In the genomic region with DNA sequence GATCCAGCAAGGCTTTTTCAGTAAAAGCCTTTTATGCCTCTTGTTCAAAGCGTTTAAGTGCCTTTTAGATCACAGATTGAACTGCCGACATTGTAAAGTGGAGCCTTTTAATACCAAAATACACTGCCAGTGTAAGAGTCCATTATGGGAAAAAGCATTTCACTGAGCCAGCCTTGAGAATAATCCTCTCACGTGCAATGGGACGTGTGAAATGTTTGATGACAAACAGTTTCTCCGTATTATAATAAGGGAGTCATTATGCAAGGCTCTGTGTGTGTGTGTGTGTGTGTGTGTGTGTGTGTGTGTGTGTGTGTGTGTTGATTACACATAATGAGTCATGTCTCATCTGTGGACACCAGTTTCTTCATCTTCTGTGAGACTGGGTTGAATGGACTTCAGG, we compare ENCODE assay signal across 27 mouse cellular contexts. TPM values are rescaled to one million over a fixed set of nuclear protein-coding genes. Genes with fewer than 3 reads are reported as not detected.
DNase-seq lines count a peak whose midpoint lies in the region; ATAC-seq lines count a peak whose summit lies in the region.
"Had no signal": no experiment of that assay in that cellular context is flagged by ENCODE, and none has a peak within 500 bp of the region (broad histone marks: within the 10 kb centered on the region; RNA-seq: fewer than 3 reads in every experiment).

No protein-coding gene starts in this region.

- H3K4me2 ChIP-seq in forebrain, embryonic 15.5 days (replicated peaks): no peak overlapping the region
- H3K4me2 ChIP-seq in forebrain, embryonic 12.5 days: no peak overlapping the region
- no peak overlapping the region for H3K4me2 ChIP-seq in neural tube, embryonic 13.5 days
- H3K4me2 ChIP-seq in neural tube, embryonic 15.5 days: no peak overlapping the region
- H3K4me2 ChIP-seq: heart, embryonic 13.5 days; hindbrain, embryonic 12.5 days; limb, embryonic 12.5 days; liver, embryonic 11.5 days; midbrain, embryonic 11.5 days; neural tube, embryonic 12.5 days had no signal

- no peak overlapping the region for H3K9ac ChIP-seq in forebrain, embryonic 15.5 days (replicated peaks)
- H3K9ac ChIP-seq in forebrain, embryonic 12.5 days: no peak overlapping the region
- H3K9ac ChIP-seq in neural tube, embryonic 13.5 days: no peak overlapping the region
- no peak overlapping the region for H3K9ac ChIP-seq in neural tube, embryonic 15.5 days (replicated peaks)
- H3K9ac ChIP-seq: heart, embryonic 13.5 days; hindbrain, embryonic 12.5 days; limb, embryonic 12.5 days; liver, postnatal 0 days; neural tube, embryonic 12.5 days had no signal

- H3K27me3 ChIP-seq in forebrain, embryonic 15.5 days: no peaks in the 10 kb centered on the region
- peaks cover 19% of the 10 kb centered on the region for H3K27me3 ChIP-seq in forebrain, embryonic 12.5 days
- no peaks in the 10 kb centered on the region for H3K27me3 ChIP-seq in neural tube, embryonic 13.5 days
- no peaks in the 10 kb centered on the region for H3K27me3 ChIP-seq in neural tube, embryonic 15.5 days (replicated peaks)
- H3K27me3 ChIP-seq: hindbrain, embryonic 12.5 days; neural tube, embryonic 12.5 days had no signal

- H3K9me3 ChIP-seq in forebrain, embryonic 15.5 days: no peaks in the 10 kb centered on the region
- no peaks in the 10 kb centered on the region for H3K9me3 ChIP-seq in forebrain, embryonic 12.5 days
- no peaks in the 10 kb centered on the region for H3K9me3 ChIP-seq in neural tube, embryonic 13.5 days
- no peaks in the 10 kb centered on the region for H3K9me3 ChIP-seq in neural tube, embryonic 15.5 days (replicated peaks)
- H3K9me3 ChIP-seq: heart, embryonic 13.5 days; hindbrain, embryonic 12.5 days; limb, embryonic 12.5 days; neural tube, embryonic 12.5 days had no signal

- no peaks in the 10 kb centered on the region for H3K36me3 ChIP-seq in forebrain, embryonic 15.5 days
- no peaks in the 10 kb centered on the region for H3K36me3 ChIP-seq in forebrain, embryonic 12.5 days (replicated peaks)
- H3K36me3 ChIP-seq in neural tube, embryonic 13.5 days: no peaks in the 10 kb centered on the region
- no peaks in the 10 kb centered on the region for H3K36me3 ChIP-seq in neural tube, embryonic 15.5 days
- H3K36me3 ChIP-seq: heart, embryonic 13.5 days; hindbrain, embryonic 12.5 days; limb, embryonic 12.5 days; neural tube, embryonic 12.5 days had no signal

- H3K4me1 ChIP-seq in forebrain, embryonic 15.5 days: 0 out of 2 replicates have a peak, but pooled peaks cover 7% of the 10 kb centered on the region
- H3K4me1 ChIP-seq in forebrain, embryonic 12.5 days: no peaks in the 10 kb centered on the region; the same call in 1 of the 2 replicates
- H3K4me1 ChIP-seq in neural tube, embryonic 13.5 days (replicated peaks): peaks cover 29% of the 10 kb centered on the region
- H3K4me1 ChIP-seq in neural tube, embryonic 15.5 days: peaks cover 10% of the 10 kb centered on the region; the same call in 1 of the 2 replicates
- H3K4me1 ChIP-seq: hindbrain, embryonic 12.5 days had no signal

- peak; percentile 59 for DNase-seq in adrenal gland, adult 2 months
- DNase-seq in adrenal gland, postnatal 4 days (ENCODE audit: low spot score in 2 of 2): no peak
- DNase-seq in layer of hippocampus, adult 8-10 months (ENCODE audit: low spot score in 2 of 2): no peak
- DNase-seq: cerebellum, adult 18-20 months; cerebellum, postnatal 14 days; gastrocnemius, postnatal 25 days; heart, adult 2 months; heart, postnatal 14 days; kidney, adult 18-20 months; liver, postnatal 0 days; thymus, adult 2 months; thymus, postnatal 4 days had no signal

- WGBS in forebrain, embryonic 15.5 days: 9% methylated on average over 5 of the region's 5 CpGs
- WGBS in forebrain, embryonic 12.5 days: 44% methylated on average over 5 of the region's 5 CpGs
- WGBS in neural tube, embryonic 13.5 days: 61% methylated on average over 5 of the region's 5 CpGs
- WGBS in neural tube, embryonic 15.5 days: 47% methylated on average over 5 of the region's 5 CpGs

- peak overlapping the region; percentile 6 for H3K27ac ChIP-seq in forebrain, embryonic 15.5 days (replicated peaks)
- H3K27ac ChIP-seq in forebrain, embryonic 12.5 days: no peak overlapping the region
- peak overlapping the region; percentile 74 for H3K27ac ChIP-seq in neural tube, embryonic 13.5 days (replicated peaks)
- H3K27ac ChIP-seq in neural tube, embryonic 15.5 days (replicated peaks): no peak overlapping the region
- H3K27ac ChIP-seq: heart, adult 2 months; heart, embryonic 13.5 days; hindbrain, embryonic 12.5 days; kidney, postnatal 0 days; limb, embryonic 12.5 days; neural tube, embryonic 12.5 days; stomach, postnatal 0 days had no signal

- ATAC-seq in forebrain, embryonic 15.5 days (replicated peaks): peak; percentile 64; the same call in 1 of the 2 replicates
- ATAC-seq in forebrain, embryonic 12.5 days (ENCODE audit: low FRiP score): no peak
- no peak for ATAC-seq in neural tube, embryonic 13.5 days (ENCODE audit: low read depth)
- no peak for ATAC-seq in neural tube, embryonic 15.5 days (ENCODE audit: low FRiP score)
- ATAC-seq in granulocyte monocyte progenitor cell, adult 5-6 weeks (replicated peaks; ENCODE audit: poor library complexity, severe bottlenecking): peak; percentile 34; the same call in 1 of the 2 replicates
- ATAC-seq: inflammation-experienced regulatory T-cells, adult 6 months; liver, postnatal 0 days; lung, postnatal 0 days had no signal

- no peak overlapping the region for H3K4me3 ChIP-seq in forebrain, embryonic 15.5 days
- H3K4me3 ChIP-seq in forebrain, embryonic 12.5 days (replicated peaks): no peak overlapping the region
- H3K4me3 ChIP-seq in neural tube, embryonic 13.5 days: no peak overlapping the region
- H3K4me3 ChIP-seq in neural tube, embryonic 15.5 days (replicated peaks): no peak overlapping the region
- H3K4me3 ChIP-seq: heart, adult 2 months; heart, embryonic 13.5 days; hindbrain, embryonic 12.5 days; limb, embryonic 12.5 days; neural tube, embryonic 12.5 days had no signal

RNA-seq across cellular contexts. Expression of a gene that starts 17.3 kb away (rescaled TPM):
- total RNA-seq in adrenal gland, adult 2 months (2021): 10 to 100 TPM; 13.6 to 14.9 TPM
- 1.6 and 1.8 TPM in 2 replicates for polyA plus RNA-seq in adrenal gland, adult 2 months (2012; rRNA removed)
- 10 to 100 TPM; 33.5 to 37.9 TPM for total RNA-seq in adrenal gland, postnatal 4 days (2021)
- polyA plus RNA-seq in forebrain, embryonic 15.5 days (2015; fragmentation: Nextera tagmentation; extraction: Ambion mirVana): 73.6 and 81.7 TPM in 2 replicates
- polyA plus RNA-seq in forebrain, embryonic 12.5 days (2016; fragmentation: Nextera tagmentation; extraction: Ambion mirVana): 97.7 and 106 TPM in 2 replicates
- polyA plus RNA-seq in neural tube, embryonic 13.5 days (2015; fragmentation: Nextera tagmentation; extraction: Ambion mirVana): 36.4 and 37.7 TPM in 2 replicates
- polyA plus RNA-seq in neural tube, embryonic 15.5 days (2015; fragmentation: Nextera tagmentation; extraction: Ambion mirVana): 24.8 and 40.5 TPM in 2 replicates
- 97.1 and 98.6 TPM in 2 replicates for total RNA-seq in granulocyte monocyte progenitor cell, adult 5-6 weeks (2014; fragmentation: Nextera tagmentation)
- 205 and 212 TPM in 2 replicates for total RNA-seq in granulocyte monocyte progenitor cell, adult 5-6 weeks (2017)
- 10 to 100 TPM; 15.5 to 21.1 (median 17.4) TPM for total RNA-seq in layer of hippocampus, adult 8-10 months (2022)

Comparison
In these comparisons a context has a peak if more than half of its experiments do, and no peak if none do; other contexts are left out.
1. ATAC-seq: peak in forebrain, embryonic 15.5 days (single experiment) and granulocyte monocyte progenitor cell, adult 5-6 weeks (single experiment); none in forebrain, embryonic 12.5 days (single experiment), neural tube, embryonic 13.5 days (single experiment) and neural tube, embryonic 15.5 days (single experiment).
2. H3K27ac ChIP-seq: peak in forebrain, embryonic 15.5 days (single experiment) and neural tube, embryonic 13.5 days (single experiment); none in forebrain, embryonic 12.5 days (single experiment) and neural tube, embryonic 15.5 days (single experiment).